Mouse (Mus musculus): ENCODE results near the gene Zbtb8os. TPM values are rescaled to one million over a fixed set of nuclear protein-coding genes. Genes with fewer than 3 reads are reported as not detected.
"Not testable (repeated sequence)": the region's sequence is repeated elsewhere in the genome, so short reads cannot be mapped to it uniquely, and the experiment has no call there.

Gene Zbtb8os
- polyA plus RNA-seq, 1 experiment from 2014 or later, result 53.3 TPM

GRCm38 (mm10) chr4:129357613-129358163 is 22.2 kb downstream of the Zbtb8os start:
- Histone ChIP-seq H3K4me2 (ENCODE audit: low read depth, severe bottlenecking) (no peak overlapping the region), H3K9ac (ENCODE audit: low read length) (no peak overlapping the region), H3K4me3 (ENCODE audit: low read depth, low read length) (no peak overlapping the region), H3K27ac (replicated peaks; ENCODE audit: low read depth, low read length) (no peak overlapping the region), H3K4me1 (ENCODE audit: control insufficient read depth, insufficient read depth, low read length) (no peaks in the 10 kb centered on the region), H3K36me3 (ENCODE audit: control insufficient read depth, insufficient read depth, low read length) (peaks cover 3% of the 10 kb centered on the region; the same call in 1 of the 2 replicates), H3K27me3 (ENCODE audit: control insufficient read depth, insufficient read depth, low read length) (no peaks in the 10 kb centered on the region), H3K9me3 (ENCODE audit: control insufficient read depth, low read length) (no peaks in the 10 kb centered on the region)
- DNase-seq (ENCODE audit: low spot score) (no peak), ATAC-seq (ENCODE audit: insufficient number of reproducible peaks, low FRiP score, low TSS enrichment, low read depth) (no peak)
- 84% methylated on average over 15 of the region's 15 CpGs for WGBS

- H3K9ac ChIP-seq (ENCODE audit: low read length); H3K4me1 ChIP-seq (ENCODE audit: control insufficient read depth, insufficient read depth, low read length); H3K4me3 ChIP-seq (ENCODE audit: low read depth, low read length); H3K36me3 ChIP-seq (ENCODE audit: control insufficient read depth, insufficient read depth, low read length); H3K9me3 ChIP-seq (ENCODE audit: control insufficient read depth, low read length); H3K4me2 ChIP-seq (ENCODE audit: low read depth, severe bottlenecking); H3K27me3 ChIP-seq (ENCODE audit: control insufficient read depth, insufficient read depth, low read length); H3K27ac ChIP-seq (replicated peaks; ENCODE audit: low read depth, low read length); ATAC-seq (ENCODE audit: insufficient number of reproducible peaks, low FRiP score, low TSS enrichment, low read depth); DNase-seq (ENCODE audit: low spot score): not testable (repeated sequence)
- WGBS, result 93% methylated on average over 3 of the region's 3 CpGs
These were observed 26.7 kb downstream of the Zbtb8os start for GRCm38 (mm10) chr4:129362238-129362637.

- WGBS, result 79% methylated on average over 5 of the region's 5 CpGs
- Histone ChIP-seq H3K36me3 (ENCODE audit: control insufficient read depth, insufficient read depth, low read length) (no peaks in the 10 kb centered on the region), H3K9ac (ENCODE audit: low read length) (no peak overlapping the region), H3K4me3 (ENCODE audit: low read depth, low read length) (no peak overlapping the region), H3K27ac (replicated peaks; ENCODE audit: low read depth, low read length) (no peak overlapping the region), H3K4me1 (ENCODE audit: control insufficient read depth, insufficient read depth, low read length) (no peaks in the 10 kb centered on the region), H3K9me3 (ENCODE audit: control insufficient read depth, low read length) (no peaks in the 10 kb centered on the region), H3K27me3 (ENCODE audit: control insufficient read depth, insufficient read depth, low read length) (no peaks in the 10 kb centered on the region), H3K4me2 (ENCODE audit: low read depth, severe bottlenecking) (no peak overlapping the region)
- DNase-seq (ENCODE audit: low spot score) (no peak), ATAC-seq (ENCODE audit: insufficient number of reproducible peaks, low FRiP score, low TSS enrichment, low read depth) (no peak)
These were observed 27.3 kb downstream of the Zbtb8os start for GRCm38 (mm10) chr4:129362771-129363170.

- no peaks in the 10 kb centered on the region for H3K27me3 ChIP-seq (ENCODE audit: control insufficient read depth, insufficient read depth, low read length)
- no peak for DNase-seq (ENCODE audit: low spot score)
- no peaks in the 10 kb centered on the region for H3K36me3 ChIP-seq (ENCODE audit: control insufficient read depth, insufficient read depth, low read length)
- H3K9me3 ChIP-seq (ENCODE audit: control insufficient read depth, low read length), result no peaks in the 10 kb centered on the region
- no peak for ATAC-seq (ENCODE audit: insufficient number of reproducible peaks, low FRiP score, low TSS enrichment, low read depth)
- H3K27ac ChIP-seq (replicated peaks; ENCODE audit: low read depth, low read length), result no peak overlapping the region
- WGBS, result 94% methylated on average over 9 of the region's 9 CpGs
- no peaks in the 10 kb centered on the region for H3K4me1 ChIP-seq (ENCODE audit: control insufficient read depth, insufficient read depth, low read length)
- no peak overlapping the region for H3K4me2 ChIP-seq (ENCODE audit: low read depth, severe bottlenecking)
- no peak overlapping the region for H3K9ac ChIP-seq (ENCODE audit: low read length)
- no peak overlapping the region for H3K4me3 ChIP-seq (ENCODE audit: low read depth, low read length)
These were observed 28.0 kb downstream of the Zbtb8os start for GRCm38 (mm10) chr4:129363463-129363862.

GRCm38 (mm10) chr4:129364379-129364778 is 28.9 kb downstream of the Zbtb8os start:
- WGBS, result 90% methylated on average over 3 of the region's 3 CpGs
- Histone ChIP-seq H3K4me2 (ENCODE audit: low read depth, severe bottlenecking) (no peak overlapping the region), H3K27ac (replicated peaks; ENCODE audit: low read depth, low read length) (no peak overlapping the region), H3K9ac (ENCODE audit: low read length) (no peak overlapping the region), H3K27me3 (ENCODE audit: control insufficient read depth, insufficient read depth, low read length) (no peaks in the 10 kb centered on the region), H3K9me3 (ENCODE audit: control insufficient read depth, low read length) (no peaks in the 10 kb centered on the region), H3K36me3 (ENCODE audit: control insufficient read depth, insufficient read depth, low read length) (no peaks in the 10 kb centered on the region), H3K4me3 (ENCODE audit: low read depth, low read length) (no peak overlapping the region), H3K4me1 (ENCODE audit: control insufficient read depth, insufficient read depth, low read length) (no peaks in the 10 kb centered on the region)
- no peak for ATAC-seq (ENCODE audit: insufficient number of reproducible peaks, low FRiP score, low TSS enrichment, low read depth)
- no peak for DNase-seq (ENCODE audit: low spot score)

- Histone ChIP-seq H3K4me2 (ENCODE audit: low read depth, severe bottlenecking) (no peak overlapping the region), H3K9ac (ENCODE audit: low read length) (no peak overlapping the region), H3K27me3 (ENCODE audit: control insufficient read depth, insufficient read depth, low read length) (no peaks in the 10 kb centered on the region), H3K9me3 (ENCODE audit: control insufficient read depth, low read length) (no peaks in the 10 kb centered on the region), H3K36me3 (ENCODE audit: control insufficient read depth, insufficient read depth, low read length) (no peaks in the 10 kb centered on the region), H3K27ac (replicated peaks; ENCODE audit: low read depth, low read length) (no peak overlapping the region), H3K4me1 (ENCODE audit: control insufficient read depth, insufficient read depth, low read length) (no peaks in the 10 kb centered on the region), H3K4me3 (ENCODE audit: low read depth, low read length) (no peak overlapping the region)
- WGBS, result 92% methylated on average over 5 of the region's 5 CpGs
- no peak for DNase-seq (ENCODE audit: low spot score)
- ATAC-seq (ENCODE audit: insufficient number of reproducible peaks, low FRiP score, low TSS enrichment, low read depth), result no peak
These were observed 29.7 kb downstream of the Zbtb8os start for GRCm38 (mm10) chr4:129365224-129365623.

- Histone ChIP-seq H3K27ac (replicated peaks; ENCODE audit: low read depth, low read length) (no peak overlapping the region), H3K9me3 (ENCODE audit: control insufficient read depth, low read length) (no peaks in the 10 kb centered on the region), H3K36me3 (ENCODE audit: control insufficient read depth, insufficient read depth, low read length) (no peaks in the 10 kb centered on the region), H3K27me3 (ENCODE audit: control insufficient read depth, insufficient read depth, low read length) (no peaks in the 10 kb centered on the region), H3K9ac (ENCODE audit: low read length) (no peak overlapping the region), H3K4me3 (ENCODE audit: low read depth, low read length) (no peak overlapping the region), H3K4me2 (ENCODE audit: low read depth, severe bottlenecking) (no peak overlapping the region), H3K4me1 (ENCODE audit: control insufficient read depth, insufficient read depth, low read length) (peaks cover 2% of the 10 kb centered on the region; the same call in 1 of the 2 replicates)
- DNase-seq (ENCODE audit: low spot score) (no peak), ATAC-seq (ENCODE audit: insufficient number of reproducible peaks, low FRiP score, low TSS enrichment, low read depth) (no peak)
- 95% methylated on average over 3 of the region's 3 CpGs for WGBS
These were observed 35.9 kb downstream of the Zbtb8os start for GRCm38 (mm10) chr4:129371391-129371790.

GRCm38 (mm10) chr4:129373202-129373976 is 37.9 kb downstream of the Zbtb8os start:
- Histone ChIP-seq H3K4me3 (ENCODE audit: low read depth, low read length) (no peak overlapping the region), H3K9me3 (ENCODE audit: control insufficient read depth, low read length) (no peaks in the 10 kb centered on the region), H3K36me3 (ENCODE audit: control insufficient read depth, insufficient read depth, low read length) (no peaks in the 10 kb centered on the region), H3K4me1 (ENCODE audit: control insufficient read depth, insufficient read depth, low read length) (peaks cover 2% of the 10 kb centered on the region; the same call in 1 of the 2 replicates), H3K4me2 (ENCODE audit: low read depth, severe bottlenecking) (no peak overlapping the region), H3K9ac (ENCODE audit: low read length) (no peak overlapping the region), H3K27ac (replicated peaks; ENCODE audit: low read depth, low read length) (no peak overlapping the region), H3K27me3 (ENCODE audit: control insufficient read depth, insufficient read depth, low read length) (0 out of 2 replicates have a peak, but pooled peaks cover 2% of the 10 kb centered on the region)
- ATAC-seq (ENCODE audit: insufficient number of reproducible peaks, low FRiP score, low TSS enrichment, low read depth) (no peak), DNase-seq (ENCODE audit: low spot score) (no peak)
- 45% methylated on average over 8 of the region's 8 CpGs for whole genome bisulfite sequencing
